Mouse (Mus musculus): Measurements from ENCODE around the gene Cd2bp2.

GRCm38 (mm10) chr7:127243870-127244657, 48.2 kb upstream of the Cd2bp2 start, which contains the start of gene Zfp771:
- no peak for TF ChIP-seq CTCF (IDR thresholded peaks at IDR 0.05; ENCODE audit: low read depth, low read length)
- peak; percentile 19; the same call in 1 of the 2 replicates for TF ChIP-seq POLR2A (IDR thresholded peaks at IDR 0.05; ENCODE audit: borderline replicate concordance, low read depth, low read length)
